Mouse (Mus musculus) hematopoietic stem cell, adult 5-6 weeks (primary cell): ENCODE measurements around the gene Nelfb. TPM values are rescaled to one million over a fixed set of nuclear protein-coding genes. Genes with fewer than 3 reads are reported as not detected.
"Not testable (repeated sequence)": the region's sequence is repeated elsewhere in the genome, so short reads cannot be mapped to it uniquely, and the experiment has no call there.

Experiments used
- ATAC-seq, 2 experiments: fragments of 125-278 bp in 1 of 2; replicated peaks in 1 of 2; 2 replicates each; pipeline ENCODE4 v1.8.0; 2016 to 2017; ENCODE audit warnings: inconsistent platforms in 2 of 2, mild to moderate bottlenecking in 2 of 2, moderate number of reproducible peaks in 2 of 2, low read depth in 1 of 2, moderate TSS enrichment in 1 of 2; ENCODE audit not compliant: low FRiP score in 2 of 2, poor library complexity in 2 of 2, severe bottlenecking in 2 of 2, insufficient read depth in 1 of 2, low TSS enrichment in 1 of 2
- total RNA-seq: library from RNA; stranded (forward); fragments of 172-1452, 232-1000 nt; gene quantifications from 2 replicates; pipeline ENCODE4 v1.2.3, GENCODE M21; 2017

The Nelfb gene
- total RNA-seq = 40.1 and 53.5 TPM in 2 replicates

GRCm38 (mm10) chr2:25211121-25211670 lies at the start of gene Nelfb:
TSS of gene Nelfb (minus strand) at chr2:25211489.
- ATAC-seq = peak; percentile 92 to 93

GRCm38 (mm10) chr2:25258887-25259286 lies 47.6 kb upstream of the Nelfb start:
- ATAC-seq = no peak

GRCm38 (mm10) chr2:25257250-25257649 lies 46.0 kb upstream of the Nelfb start:
- ATAC-seq = not testable (repeated sequence)

GRCm38 (mm10) chr2:25256443-25257109 lies 45.3 kb upstream of the Nelfb start:
- ATAC-seq = 0 out of 4 replicates have a peak, but pooled peaks of 1 of the 2 experiments have one; percentile 35

- ATAC-seq = peak; percentile 77 to 93
Observed at GRCm38 (mm10) chr2:25255284-25255779, 44.0 kb upstream of the Nelfb start, which contains the start of gene Tmem203. TSS of gene Tmem203 (plus strand) at chr2:25255439.

- ATAC-seq = no peak
Observed at GRCm38 (mm10) chr2:25252331-25252730, 41.0 kb upstream of the Nelfb start.

GRCm38 (mm10) chr2:25246183-25247072 lies 35.1 kb upstream of the Nelfb start, which contains the start of gene AL732309.1:
TSS of gene AL732309.1 (minus strand) at chr2:25246863.
- no peak for ATAC-seq

GRCm38 (mm10) chr2:25244144-25244543 lies 32.9 kb upstream of the Nelfb start:
- no peak for ATAC-seq

GRCm38 (mm10) chr2:25243342-25243741 lies 32.1 kb upstream of the Nelfb start:
- ATAC-seq = no peak

GRCm38 (mm10) chr2:25242101-25242506 lies 30.8 kb upstream of the Nelfb start, which contains the start of the genes Rnf208 and Cysrt1:
TSS of gene Rnf208 (plus strand) at chr2:25242255.
TSS of gene Cysrt1 (minus strand) at chr2:25242452.
- no peak for ATAC-seq

- ATAC-seq = no peak
Observed at GRCm38 (mm10) chr2:25241438-25241775, 30.1 kb upstream of the Nelfb start.

GRCm38 (mm10) chr2:25240723-25241437 lies 29.6 kb upstream of the Nelfb start:
- peak; percentile 48 to 68; a peak in 3 of 4 replicates for ATAC-seq

GRCm38 (mm10) chr2:25240310-25240709 lies 29.0 kb upstream of the Nelfb start:
- ATAC-seq = no peak

GRCm38 (mm10) chr2:25239766-25240165 lies 28.5 kb upstream of the Nelfb start:
- no peak for ATAC-seq

GRCm38 (mm10) chr2:25238106-25238505 lies 26.8 kb upstream of the Nelfb start:
- ATAC-seq = no peak

GRCm38 (mm10) chr2:25237522-25237921 lies 26.2 kb upstream of the Nelfb start:
- ATAC-seq = no peak

GRCm38 (mm10) chr2:25236614-25237013 lies 25.3 kb upstream of the Nelfb start, which contains the start of gene Rnf224:
TSS of gene Rnf224 (minus strand) at chr2:25236787.
- ATAC-seq = no peak
